Mouse (Mus musculus): ENCODE measurements around the gene Rab4b. TPM values are rescaled to one million over a fixed set of nuclear protein-coding genes. Genes with fewer than 3 reads are reported as not detected.

The Rab4b gene
- polyA plus RNA-seq, 1 experiment from 2014 or later, result 96.2 TPM

GRCm38 (mm10) chr7:27192434-27192833, 13.7 kb upstream of the Rab4b start:
- no peak overlapping the region for H3K27ac ChIP-seq (ENCODE audit: low read depth, low read length)
- no peaks in the 10 kb centered on the region for H3K9me3 ChIP-seq (ENCODE audit: control insufficient read depth)
- H3K36me3 ChIP-seq (ENCODE audit: control insufficient read depth, insufficient read depth), result peaks cover 60% of the 10 kb centered on the region
- no peak for TF ChIP-seq CTCF (IDR thresholded peaks at IDR 0.05; ENCODE audit: low read depth)
- no peaks in the 10 kb centered on the region for H3K27me3 ChIP-seq (replicated peaks; ENCODE audit: control insufficient read depth, insufficient read depth, low read length)
- H3K4me3 ChIP-seq (ENCODE audit: low read depth, low read length), result no peak overlapping the region
- H3K4me1 ChIP-seq (replicated peaks; ENCODE audit: control insufficient read depth, insufficient read depth, low read length), result peaks cover 4% of the 10 kb centered on the region; the same call in 1 of the 2 replicates
- no peak overlapping the region for H3K4me2 ChIP-seq (replicated peaks; ENCODE audit: low read depth)
- no peak overlapping the region for H3K9ac ChIP-seq (ENCODE audit: low read depth, low read length)
- no peak for ATAC-seq
- WGBS, result 93% methylated on average over 5 of the region's 5 CpGs

DNA sequence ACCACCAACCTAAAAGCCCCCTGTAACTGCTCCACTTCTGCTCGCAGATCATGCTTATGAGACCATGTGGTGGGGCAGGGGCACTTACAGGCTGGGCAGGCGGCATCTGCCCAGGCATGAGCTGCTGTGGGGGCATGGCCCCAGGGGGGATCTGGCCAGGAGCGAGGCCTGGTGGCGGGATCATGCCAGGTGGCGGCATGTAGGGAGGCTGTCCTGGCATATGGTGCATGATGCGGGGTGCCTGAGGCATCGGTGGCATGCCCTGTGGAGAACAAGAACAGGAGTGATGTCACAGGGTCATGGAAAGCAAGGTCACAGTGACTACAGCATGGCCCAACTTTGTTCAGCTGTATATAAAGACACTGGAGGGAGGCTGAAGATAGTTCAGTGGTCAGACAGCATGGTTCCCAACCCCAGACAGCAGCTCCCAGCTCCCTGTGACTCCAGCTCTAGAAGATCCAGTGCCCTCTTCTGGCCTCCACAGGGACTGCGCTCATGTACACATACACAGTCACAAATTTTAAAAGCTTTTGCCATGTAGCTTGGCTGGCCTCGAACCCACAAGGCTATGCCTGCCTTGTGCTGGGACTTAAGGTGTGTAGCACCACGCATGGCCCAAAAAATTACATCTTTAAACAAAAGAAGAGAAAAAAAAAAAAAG, 10.7 kb upstream of the Rab4b start:
- Histone ChIP-seq H3K4me3 (ENCODE audit: low read depth, low read length) (no peak overlapping the region), H3K36me3 (ENCODE audit: control insufficient read depth, insufficient read depth) (peaks cover 84% of the 10 kb centered on the region)
- TF ChIP-seq CTCF (IDR thresholded peaks at IDR 0.05; ENCODE audit: low read depth), result peak; percentile 49

DNA sequence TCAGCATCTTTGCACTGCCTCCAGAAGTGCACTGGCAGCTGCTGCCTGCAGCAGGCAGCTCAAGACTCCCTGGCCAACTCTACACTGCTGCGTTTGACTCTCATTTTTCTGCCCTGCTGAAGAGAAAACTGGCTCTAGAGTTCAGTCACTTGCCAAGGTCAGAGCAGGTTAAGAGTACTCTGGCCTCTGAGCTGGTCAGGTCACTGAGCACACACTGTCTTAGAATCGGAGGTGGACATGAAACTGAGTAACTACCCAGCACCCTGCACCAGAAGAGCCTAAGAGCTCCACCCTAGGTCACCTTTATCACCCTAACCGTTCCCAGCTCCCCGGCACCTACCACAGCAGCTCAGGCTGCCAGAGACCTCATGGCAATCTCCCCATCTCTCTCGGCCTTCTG, 7.3 kb upstream of the Rab4b start:
- H3K4me2 ChIP-seq (replicated peaks; ENCODE audit: low read depth), result no peak overlapping the region
- H3K9me3 ChIP-seq (ENCODE audit: control insufficient read depth), result no peaks in the 10 kb centered on the region
- no peak for TF ChIP-seq CTCF (IDR thresholded peaks at IDR 0.05; ENCODE audit: low read depth)
- H3K36me3 ChIP-seq (ENCODE audit: control insufficient read depth, insufficient read depth), result peaks cover 58% of the 10 kb centered on the region
- no peak overlapping the region for H3K9ac ChIP-seq (ENCODE audit: low read depth, low read length)
- 87% methylated on average over 5 of the region's 5 CpGs for WGBS
- no peaks in the 10 kb centered on the region for H3K4me1 ChIP-seq (replicated peaks; ENCODE audit: control insufficient read depth, insufficient read depth, low read length)
- ATAC-seq, result no peak
- H3K27ac ChIP-seq (ENCODE audit: low read depth, low read length), result no peak overlapping the region
- H3K4me3 ChIP-seq (ENCODE audit: low read depth, low read length), result no peak overlapping the region
- no peaks in the 10 kb centered on the region for H3K27me3 ChIP-seq (replicated peaks; ENCODE audit: control insufficient read depth, insufficient read depth, low read length)

More for the DNA sequence above, 10.7 kb upstream of the Rab4b start:
- H3K27ac ChIP-seq (ENCODE audit: low read depth, low read length), result peak overlapping the region; percentile 11; the same call in 1 of the 2 replicates
- peaks cover under 1% of the 10 kb centered on the region; the same call in 1 of the 2 replicates for H3K4me1 ChIP-seq (replicated peaks; ENCODE audit: control insufficient read depth, insufficient read depth, low read length)
- H3K4me2 ChIP-seq (replicated peaks; ENCODE audit: low read depth), result no peak overlapping the region
- H3K9ac ChIP-seq (ENCODE audit: low read depth, low read length), result no peak overlapping the region
- no peaks in the 10 kb centered on the region for H3K27me3 ChIP-seq (replicated peaks; ENCODE audit: control insufficient read depth, insufficient read depth, low read length)
- ATAC-seq, result no peak; the same call in 1 of the 2 replicates
- no peaks in the 10 kb centered on the region for H3K9me3 ChIP-seq (ENCODE audit: control insufficient read depth)
- 97% methylated on average over 10 of the region's 10 CpGs for WGBS

DNA sequence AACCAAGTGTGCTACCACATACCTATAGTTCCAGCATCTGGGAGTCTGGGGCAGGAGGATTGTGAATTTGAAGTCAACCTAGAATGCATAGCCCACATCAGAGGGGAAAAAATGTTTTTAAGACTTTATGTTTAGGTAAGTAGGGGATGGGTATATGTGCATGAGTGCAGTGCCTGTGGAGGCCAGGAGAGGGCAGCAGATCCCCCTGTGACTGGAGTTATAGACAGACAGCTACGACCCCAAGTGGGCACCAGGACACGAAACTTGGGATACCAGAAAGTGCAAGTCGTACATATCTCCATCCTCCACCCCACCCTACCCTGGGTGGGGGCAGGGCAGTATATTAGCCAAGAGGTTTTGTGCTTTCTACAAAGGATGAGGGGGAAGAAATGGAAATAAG, 6.3 kb upstream of the Rab4b start:
- peak; percentile 83 for TF ChIP-seq CTCF (IDR thresholded peaks at IDR 0.05; ENCODE audit: low read depth)
- no peaks in the 10 kb centered on the region for H3K27me3 ChIP-seq (replicated peaks; ENCODE audit: control insufficient read depth, insufficient read depth, low read length)
- H3K4me2 ChIP-seq (replicated peaks; ENCODE audit: low read depth), result no peak overlapping the region
- no peaks in the 10 kb centered on the region for H3K4me1 ChIP-seq (replicated peaks; ENCODE audit: control insufficient read depth, insufficient read depth, low read length)
- peaks cover 48% of the 10 kb centered on the region for H3K36me3 ChIP-seq (ENCODE audit: control insufficient read depth, insufficient read depth)
- H3K9me3 ChIP-seq (ENCODE audit: control insufficient read depth), result no peaks in the 10 kb centered on the region
- no peak overlapping the region for H3K4me3 ChIP-seq (ENCODE audit: low read depth, low read length)
- no peak overlapping the region for H3K9ac ChIP-seq (ENCODE audit: low read depth, low read length)
- WGBS, result 55% methylated on average over 3 of the region's 3 CpGs
- no peak overlapping the region for H3K27ac ChIP-seq (ENCODE audit: low read depth, low read length)
- ATAC-seq, result no peak

DNA sequence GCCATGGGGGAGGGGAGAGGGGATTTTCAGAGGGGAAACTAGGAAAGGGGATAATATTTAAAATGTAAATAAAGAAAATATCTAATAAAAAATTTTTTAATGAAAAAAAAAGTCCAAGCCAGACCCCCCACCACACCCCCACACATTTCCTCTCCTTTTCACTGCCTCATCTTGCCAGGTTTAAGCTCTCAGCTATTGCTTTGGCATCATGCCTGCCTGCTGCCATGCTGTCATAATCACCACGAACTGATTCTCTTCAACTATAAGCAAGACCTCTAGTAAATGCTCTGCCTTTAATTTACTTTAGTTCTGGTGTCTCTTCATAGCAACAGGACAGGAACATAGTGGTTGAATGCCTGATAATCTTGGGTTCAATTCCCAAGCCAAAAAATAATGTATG, 3.8 kb upstream of the Rab4b start:
- TF ChIP-seq CTCF (IDR thresholded peaks at IDR 0.05; ENCODE audit: low read depth), result no peak

DNA sequence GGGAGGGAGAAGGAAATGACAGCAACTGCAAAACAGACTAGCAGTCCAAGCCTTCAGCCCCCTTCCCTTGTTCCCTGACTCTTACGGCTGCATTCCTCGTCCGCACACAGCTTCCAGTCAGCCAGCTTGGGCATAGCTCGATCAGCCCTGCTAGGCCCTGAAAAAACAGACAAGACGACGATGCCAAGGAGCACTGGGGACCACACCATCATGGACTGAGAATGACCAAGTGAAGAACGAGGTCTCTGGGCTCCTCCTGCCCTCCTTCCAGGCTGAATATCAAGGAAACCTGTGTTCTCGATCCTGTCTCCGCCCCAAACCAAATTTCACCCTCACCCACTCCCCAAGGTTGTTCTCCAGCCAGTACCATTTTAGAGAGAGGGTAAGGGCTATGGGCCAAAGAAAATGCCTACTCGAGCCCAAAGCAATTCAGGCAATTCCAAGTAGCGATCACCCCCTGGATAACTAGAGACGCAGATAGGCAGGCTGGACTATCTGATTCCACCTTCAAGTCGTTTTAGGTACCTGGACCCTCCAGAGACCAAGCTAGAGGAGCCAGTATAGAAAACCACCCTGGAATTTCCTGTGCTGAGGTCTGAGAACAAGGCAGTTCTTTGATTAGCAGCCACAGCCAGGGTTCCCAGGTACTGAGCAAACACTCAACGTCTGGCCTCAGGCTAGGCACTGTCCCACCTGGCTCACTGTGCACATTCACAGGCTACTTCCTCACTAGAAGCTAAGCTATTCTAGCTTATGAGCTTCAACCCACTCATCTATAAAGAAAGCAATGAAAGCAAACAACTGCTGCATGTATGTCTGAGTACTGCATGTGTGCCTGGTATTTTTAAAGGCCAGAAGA, 2.4 kb upstream of the Rab4b start, which contains the start of the genes Gm21983 and Mia:
Gene Gm21983 (minus strand): TSS at position 250 of the 859 bp plus-strand sequence.
Gene Mia (minus strand): TSS at position 321 of the 859 bp plus-strand sequence.
- ATAC-seq, result no peak
- Histone ChIP-seq H3K27ac (ENCODE audit: low read depth, low read length) (no peak within 1 kb of the TSS), H3K4me2 (replicated peaks; ENCODE audit: low read depth) (no peak within 1 kb of the TSS), H3K27me3 (replicated peaks; ENCODE audit: control insufficient read depth, insufficient read depth, low read length) (no peaks in the 10 kb centered on the region), H3K9me3 (ENCODE audit: control insufficient read depth) (no peaks in the 10 kb centered on the region), H3K4me1 (replicated peaks; ENCODE audit: control insufficient read depth, insufficient read depth, low read length) (no peaks in the 10 kb centered on the region), H3K4me3 (ENCODE audit: low read depth, low read length) (no peak within 1 kb of the TSS), H3K36me3 (ENCODE audit: control insufficient read depth, insufficient read depth) (peaks cover 11% of the 10 kb centered on the region), H3K9ac (ENCODE audit: low read depth, low read length) (no peak within 1 kb of the TSS)
- TF ChIP-seq CTCF (IDR thresholded peaks at IDR 0.05; ENCODE audit: low read depth), result no peak
- WGBS, result 69% methylated on average over 14 of the region's 14 CpGs

More for the DNA sequence above, 3.8 kb upstream of the Rab4b start:
- ATAC-seq, result no peak
- no peak overlapping the region for H3K4me2 ChIP-seq (replicated peaks; ENCODE audit: low read depth)
- WGBS, result 88% methylated on average over 1 of the region's 1 CpGs
- H3K27ac ChIP-seq (ENCODE audit: low read depth, low read length), result no peak overlapping the region
- H3K9ac ChIP-seq (ENCODE audit: low read depth, low read length), result no peak overlapping the region
- no peaks in the 10 kb centered on the region for H3K27me3 ChIP-seq (replicated peaks; ENCODE audit: control insufficient read depth, insufficient read depth, low read length)
- H3K36me3 ChIP-seq (ENCODE audit: control insufficient read depth, insufficient read depth), result peaks cover 25% of the 10 kb centered on the region
- H3K4me3 ChIP-seq (ENCODE audit: low read depth, low read length), result no peak overlapping the region
- H3K4me1 ChIP-seq (replicated peaks; ENCODE audit: control insufficient read depth, insufficient read depth, low read length), result no peaks in the 10 kb centered on the region
- H3K9me3 ChIP-seq (ENCODE audit: control insufficient read depth), result no peaks in the 10 kb centered on the region

All from intestine, postnatal 0 days (tissue).